Mouse (Mus musculus) left cerebral cortex, adult 2 months (tissue): ENCODE data around the gene Ap1g1. TPM values are rescaled to one million over a fixed set of nuclear protein-coding genes. Genes with fewer than 3 reads are reported as not detected.
A peak's percentile ranks its signal among the peaks of the same experiment; 100 is the strongest.

Source experiments
- DNase-seq, 2 experiments: peaks; one replicate each; pipeline ENCODE4 v3.0.0; 2021 to 2022; ENCODE audit warnings: low spot score in 2 of 2, mixed read lengths in 1 of 2; ENCODE audit errors: extremely low spot score in 1 of 2
- H3K27ac ChIP-seq: fragments of 200-600 bp; 2 replicates; pipeline ENCODE4 v1.8.1; 2022
- H3K4me3 ChIP-seq: fragments of 200-600 bp; 2 replicates; pipeline ENCODE4 v1.8.1; 2022
- CTCF ChIP-seq: fragments of 200-600 bp; IDR thresholded peaks from 2 replicates; pipeline ENCODE4 v1.8.1; 2022; ENCODE audit warnings: antibody characterized with exemption, mild to moderate bottlenecking, moderate library complexity
- intact Hi-C: fragments of 180-260 bp; cut with DNase I; formaldehyde crosslinking; loops from one replicate; pipeline ENCODE4 v1.15.1; 2025
- total RNA-seq, 2 experiments: library from RNA; stranded (reverse); gene quantifications; 2 replicates each; pipeline ENCODE4 v1.2.3; 2021

Ap1g1 gene
- total RNA-seq, 2 experiments from 2014 or later, result 80.8 to 85.0 TPM

DNA sequence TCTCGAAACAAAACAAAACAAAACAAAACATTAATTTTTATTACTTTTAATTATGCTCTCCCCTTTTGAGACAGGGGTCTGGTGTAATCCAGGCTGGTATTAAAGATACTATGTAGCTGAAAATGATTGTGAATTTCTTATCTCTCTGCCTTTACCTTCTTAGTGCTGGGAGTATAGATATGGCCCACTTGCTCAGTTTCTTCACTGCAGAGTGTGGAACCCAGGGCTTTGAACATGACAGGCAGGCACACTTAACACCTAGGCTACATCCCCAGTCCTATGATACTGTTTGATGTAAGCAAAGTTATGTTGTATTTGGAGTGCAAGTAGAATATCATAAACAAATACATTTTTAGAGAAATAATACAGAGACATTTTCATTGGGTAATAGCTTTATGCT is 64.1 kb downstream of the Ap1g1 start:
- TF ChIP-seq CTCF, result no peak
- DNase-seq, result no peak
- intact Hi-C loops, result no loop called here
- Histone ChIP-seq H3K4me3 (no peak overlapping the region), H3K27ac (no peak overlapping the region)

DNA sequence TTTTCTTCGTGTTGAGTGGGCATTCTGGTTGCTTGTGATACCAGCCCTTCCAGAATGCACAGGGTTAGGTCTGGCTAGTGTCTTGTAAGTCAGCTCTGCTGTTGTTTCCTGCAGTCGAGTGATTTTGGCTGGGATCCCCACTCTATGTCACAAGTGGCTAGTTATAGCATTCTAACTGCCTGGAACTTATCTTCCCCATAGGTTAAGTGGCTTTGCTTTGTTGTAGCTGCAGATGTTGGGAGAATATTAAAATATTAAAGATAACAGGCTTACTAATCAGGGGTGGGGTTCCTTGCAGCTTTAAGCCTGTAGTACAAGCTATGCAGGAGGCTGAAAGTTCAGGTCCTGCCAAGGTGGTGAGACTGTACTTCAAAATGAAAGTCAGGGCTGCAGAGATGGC is 69.5 kb downstream of the Ap1g1 start:
- no peak for TF ChIP-seq CTCF
- intact Hi-C loops, result no loop called here

GRCm38 (mm10) chr8:109848981-109849380 is 70.6 kb downstream of the Ap1g1 start:
- Histone ChIP-seq H3K27ac (no peak overlapping the region), H3K4me3 (no peak overlapping the region)
- DNase-seq, result no peak
- intact Hi-C loops, result no loop called here
- TF ChIP-seq CTCF, result no peak

More for the DNA sequence above, 69.5 kb downstream of the Ap1g1 start:
- H3K4me3 ChIP-seq, result no peak overlapping the region
- no peak for DNase-seq
- H3K27ac ChIP-seq, result no peak overlapping the region

- DNase-seq, result peak; percentile 43 to 44
- TF ChIP-seq CTCF, result peak; percentile 88
- intact Hi-C loops, result loop anchor here (2.0 kb wide), 1 partner anchor 63 kb away; no protein-coding TSS in a partner anchor
- H3K27ac ChIP-seq, result no peak overlapping the region
- no peak overlapping the region for H3K4me3 ChIP-seq
These were observed 75.1 kb downstream of the Ap1g1 start for GRCm38 (mm10) chr8:109853423-109853822.

- no peak for DNase-seq
- H3K4me3 ChIP-seq, result no peak overlapping the region
- H3K27ac ChIP-seq, result no peak overlapping the region
- intact Hi-C loops, result no loop called here
- TF ChIP-seq CTCF, result no peak
These were observed 76.2 kb downstream of the Ap1g1 start for GRCm38 (mm10) chr8:109854522-109854921.

- no peak overlapping the region for H3K27ac ChIP-seq
- TF ChIP-seq CTCF, result no peak
- intact Hi-C loops, result no loop called here
- no peak overlapping the region for H3K4me3 ChIP-seq
- no peak for DNase-seq
These were observed 77.1 kb downstream of the Ap1g1 start for GRCm38 (mm10) chr8:109855451-109855850.

GRCm38 (mm10) chr8:109863398-109863797 is 85.0 kb downstream of the Ap1g1 start:
- TF ChIP-seq CTCF, result no peak
- intact Hi-C loops, result no loop called here
- H3K27ac ChIP-seq, result no peak overlapping the region; the same call in 1 of the 2 replicates
- H3K4me3 ChIP-seq, result no peak overlapping the region
- no peak for DNase-seq

- no peak for DNase-seq
- no peak overlapping the region; the same call in 1 of the 2 replicates for H3K27ac ChIP-seq
- TF ChIP-seq CTCF, result no peak
- intact Hi-C loops, result loop anchor here (5.0 kb wide), 1 partner anchor 53 kb away; no protein-coding TSS in a partner anchor
- no peak overlapping the region for H3K4me3 ChIP-seq
These were observed 86.4 kb downstream of the Ap1g1 start for GRCm38 (mm10) chr8:109864798-109865197.

- Histone ChIP-seq H3K4me3 (no peak overlapping the region), H3K27ac (peak overlapping the region; percentile 36; the same call in 1 of the 2 replicates)
- intact Hi-C loops, result loop anchor here (5.0 kb wide), 1 partner anchor 52 kb away; no protein-coding TSS in a partner anchor
- TF ChIP-seq CTCF, result no peak
- DNase-seq, result peak in 1 of 2 experiments; percentile 15
These were observed 87.2 kb downstream of the Ap1g1 start for GRCm38 (mm10) chr8:109865536-109865935.

DNA sequence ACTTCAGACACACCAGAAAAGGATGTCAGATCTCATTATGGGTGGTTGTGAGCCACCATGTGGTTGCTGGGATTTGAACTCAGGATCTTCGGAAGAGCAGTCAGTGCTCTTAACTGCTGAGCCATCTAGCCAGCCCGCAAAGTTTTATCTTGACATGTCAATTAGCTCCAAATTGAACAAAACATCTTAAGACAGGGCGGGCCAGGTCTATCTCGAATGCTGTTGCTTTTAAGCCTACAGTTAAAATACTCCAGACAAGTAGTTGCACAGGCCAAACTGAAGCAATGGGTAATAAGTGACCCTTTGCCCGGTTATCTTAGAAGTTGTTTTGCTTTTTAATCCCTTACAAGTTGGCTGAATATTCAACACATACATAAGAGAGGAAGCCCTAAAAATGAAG is 88.3 kb downstream of the Ap1g1 start:
- intact Hi-C loops, result loop anchor here (5.0 kb wide), 1 partner anchor 51 kb away; no protein-coding TSS in a partner anchor
- no peak overlapping the region for H3K27ac ChIP-seq
- TF ChIP-seq CTCF, result no peak
- H3K4me3 ChIP-seq, result no peak overlapping the region
- DNase-seq, result no peak

GRCm38 (mm10) chr8:109868003-109868679 is 89.8 kb downstream of the Ap1g1 start, which contains the start of gene Phlpp2:
Gene Phlpp2, plus strand, starts transcription at chr8:109868542.
- Histone ChIP-seq H3K4me3 (peak within 1 kb of the TSS; percentile 92), H3K27ac (peak within 1 kb of the TSS; percentile 93)
- DNase-seq, result peak; percentile 93 to 95
- TF ChIP-seq CTCF, result peak; percentile 28
- intact Hi-C loops, result loop anchor here (5.0 kb wide), 1 partner anchor 49 kb away; no protein-coding TSS in a partner anchor

DNA sequence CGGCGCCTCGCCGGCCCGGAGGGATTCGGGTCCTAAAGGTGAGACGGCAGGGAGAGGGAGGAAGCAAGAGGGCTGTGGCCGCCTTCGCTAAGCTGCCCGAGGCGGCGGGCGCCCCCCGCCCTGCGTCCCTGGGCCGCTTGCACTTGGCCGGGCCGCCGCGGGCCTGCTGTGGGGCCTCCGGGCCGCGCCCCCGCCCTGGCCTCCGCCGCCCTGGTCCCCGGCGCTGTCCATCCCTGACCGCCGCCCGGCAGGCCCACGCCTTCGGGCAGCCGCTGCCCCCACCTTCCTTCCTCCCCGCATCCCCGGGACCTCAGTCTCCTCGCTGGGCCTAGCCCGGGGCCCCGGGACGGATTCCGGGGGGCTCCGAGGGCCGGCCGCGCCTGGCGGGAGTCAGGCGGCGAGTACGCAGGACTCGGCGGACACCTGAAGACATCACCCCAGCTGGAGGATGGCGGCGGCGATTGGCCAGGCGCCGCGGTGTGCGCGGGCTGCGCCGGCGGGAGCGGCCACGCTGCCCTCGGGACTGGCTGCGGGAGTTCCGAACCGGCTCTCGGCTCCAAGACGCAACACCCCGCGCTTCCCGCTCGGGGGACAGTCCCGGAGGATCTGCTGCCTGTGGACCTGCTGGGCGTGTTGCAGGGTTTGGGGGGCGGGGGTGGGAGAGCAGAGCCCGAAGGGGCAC is 90.5 kb downstream of the Ap1g1 start:
- Histone ChIP-seq H3K4me3 (peak overlapping the region; percentile 92), H3K27ac (peak overlapping the region; percentile 93)
- TF ChIP-seq CTCF, result no peak
- intact Hi-C loops, result loop anchor here (5.0 kb wide), 1 partner anchor 48 kb away; no protein-coding TSS in a partner anchor
- DNase-seq, result peak; percentile 62 to 68
